Mouse (Mus musculus) heart, postnatal 0 days (tissue): ENCODE measurements around the gene Rbpjl. TPM values are rescaled to one million over a fixed set of nuclear protein-coding genes. Genes with fewer than 3 reads are reported as not detected.

ENCODE experiments used
- ATAC-seq: fragments of 200-750 bp; cut with Nextera tagmentation; 2 replicates; pipeline ENCODE4 v1.8.0; 2017; ENCODE audit warnings: low read depth, moderate number of reproducible peaks, moderate library complexity; ENCODE audit not compliant: insufficient read depth
- DNase-seq: peaks from one replicate; pipeline ENCODE4 v3.0.0-alpha.2; 2016; ENCODE audit warnings: low spot score
- H3K27ac ChIP-seq: fragments of 300-500 bp; sonication (generic); 2 replicates; pipeline ENCODE4 v1.5.1; 2014; ENCODE audit warnings: low read depth, mild to moderate bottlenecking
- H3K27me3 ChIP-seq: fragments of 300-500 bp; sonication (generic); 2 replicates; pipeline ENCODE4 v1.6.1; 2014; ENCODE audit warnings: low read length, mixed read lengths; ENCODE audit not compliant: control insufficient read depth, insufficient read depth
- H3K36me3 ChIP-seq: fragments of 300-500 bp; sonication (generic); replicated peaks from 2 replicates; pipeline ENCODE4 v1.6.1; 2014; ENCODE audit warnings: low read length, mixed read lengths; ENCODE audit not compliant: control insufficient read depth, insufficient read depth
- H3K4me1 ChIP-seq: fragments of 300-500 bp; sonication (generic); 2 replicates; pipeline ENCODE4 v1.6.1; 2014; ENCODE audit warnings: antibody characterized with exemption; ENCODE audit not compliant: control insufficient read depth, insufficient read depth
- H3K4me2 ChIP-seq: fragments of 300-500 bp; sonication (generic); 2 replicates; pipeline ENCODE4 v1.6.1; 2014; ENCODE audit warnings: low read depth, mild to moderate bottlenecking, low read length, moderate library complexity
- H3K4me3 ChIP-seq: fragments of 300-500 bp; sonication (generic); 2 replicates; pipeline ENCODE4 v1.5.1; 2014; ENCODE audit warnings: low read depth, low read length
- H3K9ac ChIP-seq: fragments of 300-500 bp; sonication (generic); replicated peaks from 2 replicates; pipeline ENCODE4 v1.6.1; 2014; ENCODE audit warnings: low read depth, low read length, mixed read lengths
- H3K9me3 ChIP-seq: fragments of 300-500 bp; sonication (generic); replicated peaks from 2 replicates; pipeline ENCODE4 v1.6.1; 2016; ENCODE audit warnings: low read length; ENCODE audit not compliant: control insufficient read depth
- CTCF ChIP-seq: IDR thresholded peaks from 2 replicates; pipeline ENCODE4 v1.5.1; 2016; ENCODE audit warnings: antibody characterized with exemption, control low read depth, low read depth
- EP300 ChIP-seq: IDR thresholded peaks from 2 replicates; pipeline ENCODE4 v1.6.1; 2016; ENCODE audit warnings: antibody characterized with exemption, low read depth
- WGBS: fragments of 180-500 bp; shearing (Covaris S2); extraction: QIAGEN DNeasy Blood & Tissue Kit; methylation state at CpG from one replicate; pipeline ENCODE4 v1.1.7; 2014; 5-methylcytosine and 5-hydroxymethylcytosine counted together
- polyA plus RNA-seq: library from polyadenylated mRNA; unstranded; fragments of >200 nt; fragmentation: Nextera tagmentation; extraction: Ambion mirVana; gene quantifications from 2 replicates; pipeline ENCODE4 v1.2.1, GENCODE M21; 2015
- total RNA-seq: library from RNA; depleted of rRNA; stranded (reverse); fragments of >200 nt; gene quantifications from 2 replicates; pipeline ENCODE4 v1.2.3, GENCODE M21; 2014; ENCODE audit warnings: low replicate concordance

Gene Rbpjl
- total and polyA plus RNA-seq, 2 experiments from 2014 or later, result 0.05 TPM; not detected in 1

DNA sequence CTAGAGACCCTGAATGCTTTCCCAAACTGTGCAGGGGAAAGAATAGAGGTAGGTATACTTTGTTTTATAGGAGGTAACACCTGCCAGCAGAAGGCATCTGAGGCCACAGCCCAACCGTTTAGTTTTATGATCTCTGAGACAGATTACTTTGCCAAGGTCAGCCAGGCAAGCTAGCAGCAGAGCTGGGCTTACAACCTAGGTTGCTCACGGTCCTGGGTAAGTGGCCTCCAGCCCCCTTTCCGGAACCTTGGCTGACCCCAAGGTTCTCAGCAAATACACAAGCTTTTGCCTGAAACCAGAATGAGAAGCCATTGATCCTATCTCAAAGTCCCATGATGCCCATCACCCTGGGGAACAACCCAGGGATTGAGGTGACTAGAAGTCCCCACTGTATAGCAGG lies 31.7 kb downstream of the Rbpjl start:
- WGBS, result 75% methylated on average over 3 of the region's 3 CpGs
- no peak for ATAC-seq

DNA sequence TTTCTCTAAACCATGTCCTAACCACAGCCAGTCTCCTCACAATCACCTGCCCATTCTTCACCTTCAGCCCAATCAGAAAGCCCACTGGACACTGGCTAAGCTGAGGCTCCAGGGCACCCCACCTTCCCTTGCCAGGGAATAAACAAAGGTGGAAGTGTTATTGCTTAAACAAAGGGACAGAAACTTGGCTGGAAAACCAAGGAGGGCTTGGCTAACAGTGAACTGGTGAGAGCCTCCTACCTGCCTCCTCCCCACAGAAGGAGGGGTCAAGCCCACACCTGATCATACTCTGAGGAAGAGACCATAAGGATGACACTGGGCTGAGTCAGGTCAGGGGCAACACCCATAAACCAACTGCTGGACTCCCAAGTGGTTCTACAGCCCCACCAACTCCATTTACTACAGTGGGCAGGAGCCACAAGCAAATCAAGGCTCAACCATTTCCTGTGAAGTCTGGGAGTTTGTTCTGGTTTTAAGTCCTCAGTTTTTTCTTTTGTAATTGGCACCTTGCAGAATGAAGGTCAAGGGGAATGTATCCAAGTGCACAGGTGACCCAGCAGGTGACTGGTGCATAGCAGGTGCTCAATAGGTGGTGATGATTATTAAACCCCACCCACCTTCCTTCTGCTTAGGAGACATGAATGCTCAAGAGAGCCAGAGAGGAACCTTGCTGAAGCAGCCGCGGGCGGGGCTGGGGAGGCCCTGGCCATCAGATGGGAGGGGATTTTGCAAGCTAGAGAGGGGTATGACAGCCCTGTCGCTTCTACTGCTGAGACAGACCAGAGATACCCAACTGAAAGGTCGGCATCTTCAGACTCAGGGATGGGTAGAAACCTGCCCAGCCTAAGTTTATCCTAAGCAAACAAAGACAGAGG lies 32.5 kb downstream of the Rbpjl start:
- WGBS, result 39% methylated on average over 5 of the region's 5 CpGs
- H3K9ac ChIP-seq, result no peak overlapping the region
- no peak overlapping the region for H3K27ac ChIP-seq
- H3K27me3 ChIP-seq, result peaks cover 6% of the 10 kb centered on the region; the same call in 1 of the 2 replicates
- no peak overlapping the region for H3K4me3 ChIP-seq
- no peak for DNase-seq
- no peak overlapping the region for H3K4me2 ChIP-seq
- no peaks in the 10 kb centered on the region for H3K36me3 ChIP-seq
- H3K9me3 ChIP-seq, result no peaks in the 10 kb centered on the region
- TF ChIP-seq EP300 (no peak), CTCF (no peak)
- no peak for ATAC-seq
- peaks cover 42% of the 10 kb centered on the region for H3K4me1 ChIP-seq

More for the DNA sequence above, 31.7 kb downstream of the Rbpjl start:
- no peaks in the 10 kb centered on the region for H3K36me3 ChIP-seq
- no peak overlapping the region for H3K27ac ChIP-seq
- DNase-seq, result no peak
- peaks cover 42% of the 10 kb centered on the region for H3K4me1 ChIP-seq
- H3K4me2 ChIP-seq, result no peak overlapping the region
- no peaks in the 10 kb centered on the region for H3K9me3 ChIP-seq
- TF ChIP-seq EP300 (no peak), CTCF (no peak)
- H3K4me3 ChIP-seq, result no peak overlapping the region
- H3K27me3 ChIP-seq, result peaks cover 6% of the 10 kb centered on the region; the same call in 1 of the 2 replicates
- H3K9ac ChIP-seq, result no peak overlapping the region

DNA sequence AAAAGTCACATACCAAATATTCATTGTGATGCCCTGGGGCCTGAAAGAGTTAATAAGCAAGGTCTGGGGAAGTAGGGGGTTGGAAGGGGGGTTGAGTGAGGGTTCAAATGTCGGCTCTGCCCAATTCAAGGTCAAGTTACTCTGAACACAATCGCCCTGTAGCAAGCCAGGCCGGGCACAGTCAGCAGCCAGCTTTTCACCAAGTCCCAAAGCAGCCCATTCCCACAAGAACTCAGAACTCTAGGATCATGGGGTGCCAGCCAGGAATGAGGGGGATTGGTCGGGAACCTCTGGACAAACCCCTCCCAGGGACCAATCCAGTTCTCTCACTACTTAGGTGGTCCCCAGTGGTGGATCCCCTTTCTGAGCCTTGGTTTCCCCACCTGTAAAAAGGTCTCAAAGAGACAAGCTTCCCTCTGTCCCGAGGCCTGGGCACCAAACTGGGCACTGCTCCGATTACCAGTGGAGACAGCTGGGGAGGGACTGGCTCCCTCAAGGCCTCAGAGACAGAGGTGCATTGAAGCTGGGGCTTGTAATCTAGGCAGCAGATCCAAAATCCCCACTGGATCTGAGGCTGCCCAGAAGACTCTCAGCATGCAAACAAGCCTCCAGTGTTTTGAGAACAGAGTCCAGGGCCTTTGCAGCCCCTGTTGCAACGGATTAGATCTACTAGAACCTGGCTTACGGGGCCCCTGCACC lies 33.4 kb downstream of the Rbpjl start:
- WGBS, result 39% methylated on average over 8 of the region's 8 CpGs
- H3K27me3 ChIP-seq, result peaks cover 12% of the 10 kb centered on the region
- no peaks in the 10 kb centered on the region for H3K36me3 ChIP-seq
- no peak overlapping the region; the same call in 1 of the 2 replicates for H3K9ac ChIP-seq
- H3K4me2 ChIP-seq, result no peak overlapping the region
- H3K27ac ChIP-seq, result peak overlapping the region; percentile 26; the same call in 1 of the 2 replicates
- TF ChIP-seq CTCF, result no peak
- no peak for TF ChIP-seq EP300
- no peak overlapping the region for H3K4me3 ChIP-seq
- DNase-seq (no peak), ATAC-seq (no peak)
- H3K9me3 ChIP-seq, result no peaks in the 10 kb centered on the region
- peaks cover 42% of the 10 kb centered on the region for H3K4me1 ChIP-seq

DNA sequence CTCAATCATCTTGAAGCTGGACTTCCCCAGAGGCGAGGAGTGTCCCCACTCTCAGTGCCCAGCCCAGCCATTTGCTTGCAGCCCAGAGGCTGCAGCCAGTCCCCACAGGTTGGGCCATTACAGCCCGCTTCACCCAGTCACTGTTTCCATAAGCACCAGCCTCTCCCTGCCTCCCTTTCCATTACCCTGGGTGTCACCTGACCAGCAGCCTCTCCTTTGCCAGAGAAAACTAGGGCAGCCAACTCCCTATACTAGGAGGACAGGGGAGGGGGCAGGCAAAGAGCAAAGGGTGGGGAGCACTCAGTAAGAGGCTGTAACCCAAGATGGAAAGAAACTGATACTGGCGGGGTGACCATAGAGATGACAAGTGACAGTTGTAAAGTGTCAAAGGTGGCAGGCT lies 34.0 kb downstream of the Rbpjl start:
- peak overlapping the region; percentile 26; the same call in 1 of the 2 replicates for H3K27ac ChIP-seq
- no peak overlapping the region for H3K4me2 ChIP-seq
- H3K4me3 ChIP-seq, result no peak overlapping the region
- no peaks in the 10 kb centered on the region for H3K9me3 ChIP-seq
- ATAC-seq (peak; percentile 31), DNase-seq (no peak)
- peaks cover 16% of the 10 kb centered on the region for H3K27me3 ChIP-seq
- 63% methylated on average over 3 of the region's 3 CpGs for WGBS
- H3K4me1 ChIP-seq, result peaks cover 42% of the 10 kb centered on the region
- H3K36me3 ChIP-seq, result no peaks in the 10 kb centered on the region
- TF ChIP-seq CTCF (no peak), EP300 (no peak)
- no peak overlapping the region; the same call in 1 of the 2 replicates for H3K9ac ChIP-seq

DNA sequence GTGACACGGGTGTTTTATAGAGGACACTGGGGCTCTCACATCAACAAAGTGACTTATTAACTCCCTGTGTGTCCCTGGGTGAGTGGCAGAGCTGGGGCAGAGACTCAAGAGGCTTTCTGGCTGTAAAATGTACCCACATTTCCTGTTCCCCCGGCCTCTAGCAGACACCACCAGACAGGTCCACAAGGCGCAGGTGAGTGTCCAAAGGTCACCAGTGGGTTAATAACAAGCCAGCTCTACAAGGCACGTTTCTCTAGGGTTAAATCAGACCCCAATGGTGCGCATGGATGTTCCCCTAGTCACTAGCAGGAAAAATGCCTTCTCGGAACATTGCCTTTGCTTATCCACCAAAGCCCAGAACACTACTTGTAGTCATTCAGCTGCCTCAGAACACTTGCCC lies 34.8 kb downstream of the Rbpjl start:
- Histone ChIP-seq H3K4me3 (no peak overlapping the region), H3K27me3 (peaks cover 19% of the 10 kb centered on the region), H3K36me3 (no peaks in the 10 kb centered on the region), H3K4me1 (peaks cover 43% of the 10 kb centered on the region), H3K9me3 (no peaks in the 10 kb centered on the region), H3K4me2 (no peak overlapping the region), H3K27ac (no peak overlapping the region), H3K9ac (no peak overlapping the region)
- DNase-seq (no peak), ATAC-seq (no peak)
- TF ChIP-seq EP300, result no peak
- TF ChIP-seq CTCF, result no peak
- WGBS, result 73% methylated on average over 6 of the region's 6 CpGs
